Mouse (Mus musculus) liver (tissue): Measurements from ENCODE around the gene Fam219a.

ENCODE experiments used
- DNase-seq: peaks from one replicate; pipeline ENCODE4 v3.0.0-alpha.2; 2020; ENCODE audit warnings: mixed read lengths

Gene Fam219a

DNA sequence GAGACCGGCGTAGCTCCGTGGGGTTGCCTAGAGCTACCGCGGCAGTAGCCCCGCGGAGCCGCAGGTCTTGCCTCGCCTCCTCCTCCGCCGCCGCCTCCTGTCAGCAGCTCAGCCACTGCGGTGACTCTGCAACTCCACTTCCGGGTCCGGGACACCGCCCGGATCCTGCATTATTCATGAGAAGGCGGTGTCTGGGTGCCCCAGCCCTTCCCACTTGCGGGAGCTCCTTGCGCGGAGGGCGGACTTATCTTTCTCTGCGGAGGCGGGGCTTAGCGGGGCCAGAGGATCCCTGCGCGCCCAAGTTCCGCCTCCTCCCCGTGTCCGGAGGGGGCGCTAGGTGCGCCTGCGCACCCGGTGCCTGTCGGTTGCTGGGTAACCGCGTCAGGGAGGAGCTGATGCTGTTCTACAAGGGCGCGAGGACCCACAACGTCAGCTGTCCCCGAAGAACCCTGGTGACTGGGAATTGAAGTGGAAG, at the start of gene Fam219a, which contains the start of gene Dnaic1:
Gene Fam219a, minus strand, starts transcription at position 128 of the 475 bp plus-strand sequence.
Gene Dnaic1, plus strand, starts transcription at position 365 of the 475 bp plus-strand sequence.
- DNase-seq: peak; percentile 95

DNA sequence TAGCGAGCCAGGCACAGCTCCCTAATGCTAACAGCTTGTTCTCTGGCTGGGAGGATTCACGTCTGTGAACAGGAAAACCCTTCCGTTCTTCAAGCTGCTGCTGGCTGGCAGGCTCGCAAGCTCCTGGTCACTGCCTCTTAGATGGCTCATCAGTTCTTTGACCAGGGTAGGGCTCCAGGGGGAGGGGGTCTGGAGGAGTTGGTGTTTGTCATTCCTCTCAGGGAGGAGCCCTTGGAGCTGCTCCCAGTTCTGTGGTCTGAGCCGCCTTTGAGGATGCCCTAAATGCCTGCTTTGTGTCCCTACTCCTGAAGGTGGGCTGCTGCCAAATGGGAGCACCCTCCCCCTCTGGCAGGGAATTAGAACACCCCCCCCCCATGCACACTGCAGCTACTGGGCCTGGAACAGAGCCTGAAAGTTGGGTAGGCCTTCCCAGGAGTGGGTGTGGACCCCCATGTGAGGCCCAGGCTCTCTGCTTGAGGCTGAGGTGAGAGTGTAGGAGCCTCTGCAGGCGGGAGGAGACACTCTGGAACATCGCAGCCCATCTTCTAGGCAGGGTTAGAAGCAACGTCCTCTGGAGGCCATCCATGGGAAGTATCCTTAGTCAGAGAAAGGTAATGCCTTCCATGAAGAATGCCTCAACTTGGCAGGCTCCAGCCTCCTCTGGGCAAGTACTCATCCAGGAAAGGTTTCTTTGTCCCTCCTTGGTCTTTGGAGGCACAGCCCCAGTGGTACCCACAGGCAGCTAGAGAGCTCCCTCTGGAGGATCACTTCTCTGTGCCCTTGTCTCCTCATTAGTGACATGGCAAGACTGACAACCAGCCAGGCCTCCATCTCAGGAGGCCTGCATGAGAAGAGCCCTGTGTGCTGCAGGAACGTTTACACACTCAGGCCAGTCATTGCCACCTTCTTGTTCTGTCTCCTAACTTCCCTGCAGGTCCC, 46.6 kb upstream of the Fam219a start:
- DNase-seq: no peak

DNA sequence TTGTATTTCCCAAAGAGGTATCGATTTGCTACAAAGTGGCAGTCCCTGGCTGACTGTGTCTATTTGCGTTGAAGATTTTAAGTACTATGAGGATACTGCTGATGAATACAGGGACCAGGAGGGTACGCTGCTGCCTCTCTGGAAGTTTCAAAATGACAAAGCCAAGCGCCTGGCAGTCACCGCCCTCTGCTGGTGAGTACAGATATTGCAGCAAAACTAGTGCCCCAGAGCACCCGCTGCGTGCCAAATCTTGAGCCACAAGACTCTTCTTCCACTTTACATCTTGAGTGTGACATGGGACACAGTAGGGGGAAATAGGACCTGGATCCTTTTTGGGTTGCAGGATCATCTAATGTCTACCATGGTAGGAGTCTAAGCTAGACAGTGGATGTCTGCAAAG, 44.8 kb upstream of the Fam219a start:
- DNase-seq: peak; percentile 65

DNA sequence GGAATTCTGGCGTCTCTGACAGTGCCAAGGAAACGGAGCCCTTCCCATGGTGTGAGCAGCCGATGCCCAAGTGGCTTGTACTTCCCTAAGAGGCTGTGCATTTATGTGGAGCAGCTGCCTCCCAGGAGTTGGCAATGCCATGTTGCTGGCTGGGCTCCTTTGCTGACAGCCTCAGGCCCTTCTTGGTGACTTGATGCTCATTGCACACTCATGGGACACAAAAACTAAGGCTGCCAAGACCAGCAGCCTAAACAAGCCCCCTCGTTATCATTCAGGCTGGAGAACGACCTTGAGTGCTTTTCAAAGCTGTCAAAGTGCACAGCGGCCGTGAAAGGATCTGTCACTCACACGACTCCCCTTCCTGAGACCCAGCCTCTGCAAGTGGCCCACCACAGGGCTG, 42.8 kb upstream of the Fam219a start:
- DNase-seq: no peak

DNA sequence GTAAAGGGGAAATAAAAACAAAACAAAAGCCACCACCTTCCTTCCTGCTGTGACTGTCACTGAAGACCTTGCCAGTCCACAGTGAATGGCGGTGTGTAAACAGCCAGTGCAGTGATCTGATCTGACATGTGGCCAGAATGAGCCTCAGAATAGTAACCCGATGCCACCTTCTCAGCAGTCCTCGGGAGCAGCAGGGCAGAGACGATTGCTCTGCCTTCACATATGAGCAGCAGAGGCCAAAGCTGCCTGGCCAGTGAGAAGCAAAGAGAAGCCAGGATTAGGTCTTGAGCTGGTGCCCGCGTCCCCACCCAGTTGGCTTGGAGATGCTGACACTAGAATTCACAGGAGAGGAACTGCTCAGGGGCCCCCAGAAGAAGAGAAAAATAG, 41.2 kb upstream of the Fam219a start:
- DNase-seq: no peak

DNA sequence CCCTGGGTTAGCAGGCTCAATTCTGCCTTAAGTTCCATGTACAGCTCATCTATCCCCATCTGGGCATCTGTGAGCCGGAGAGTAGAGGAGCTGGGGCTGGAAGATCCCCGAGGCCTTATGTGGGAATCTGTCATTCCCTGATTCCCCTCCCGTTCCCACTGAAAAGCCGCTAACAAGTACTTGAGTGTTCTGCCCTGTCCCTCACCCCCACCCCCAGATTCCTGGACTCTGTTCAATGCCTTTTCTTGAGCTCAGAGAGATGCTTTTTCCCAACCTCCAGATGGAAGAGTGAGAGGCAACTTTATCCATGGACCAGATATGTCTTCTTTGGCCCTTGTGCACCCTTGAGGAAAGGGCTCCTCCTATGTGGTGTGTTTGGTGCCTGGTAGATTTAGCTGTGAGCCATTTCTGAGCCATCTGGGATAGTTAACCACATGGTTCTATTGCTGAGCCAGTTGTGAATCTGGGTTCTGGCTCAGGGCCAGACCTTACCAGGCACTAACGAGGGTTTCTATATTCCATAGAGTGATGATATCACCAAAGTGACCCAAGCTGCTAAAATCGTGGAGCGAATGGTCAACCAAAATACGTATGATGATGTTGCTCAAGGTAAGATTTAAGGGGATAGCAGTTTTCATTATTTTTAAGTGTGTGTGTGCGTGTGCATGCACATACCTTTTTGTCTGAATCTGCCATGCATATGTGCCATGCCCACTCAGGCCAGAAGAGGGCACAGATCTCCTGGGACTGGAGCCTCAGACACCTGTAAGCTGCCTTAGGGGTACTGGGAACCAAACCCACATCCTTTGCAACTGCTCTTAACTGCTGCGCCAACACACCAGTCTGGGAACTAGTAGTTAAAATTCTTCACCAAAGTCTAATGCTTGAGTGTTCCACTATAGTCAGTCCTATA, 40.6 kb upstream of the Fam219a start:
- no peak for DNase-seq

DNA sequence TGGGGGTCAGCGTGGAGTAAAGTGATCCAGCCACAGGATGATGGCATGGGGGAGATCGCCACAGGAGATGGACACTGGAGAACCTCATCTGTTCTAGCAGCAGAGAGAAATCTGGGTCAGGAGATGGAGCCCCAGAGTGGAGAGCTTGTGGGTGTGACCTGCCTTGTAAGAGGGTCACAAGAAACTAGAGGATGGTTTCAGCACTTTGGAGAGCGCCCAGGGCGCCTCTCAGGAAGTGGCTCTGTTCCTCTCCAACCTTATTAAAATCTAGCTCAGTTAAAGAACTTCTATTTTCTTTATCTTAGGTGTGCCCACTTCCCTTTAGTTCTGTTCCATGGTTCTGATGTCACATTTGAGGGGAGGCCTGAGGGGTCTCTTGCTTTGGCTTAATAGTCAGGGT, 37.4 kb upstream of the Fam219a start:
- peak; percentile 39 for DNase-seq

DNA sequence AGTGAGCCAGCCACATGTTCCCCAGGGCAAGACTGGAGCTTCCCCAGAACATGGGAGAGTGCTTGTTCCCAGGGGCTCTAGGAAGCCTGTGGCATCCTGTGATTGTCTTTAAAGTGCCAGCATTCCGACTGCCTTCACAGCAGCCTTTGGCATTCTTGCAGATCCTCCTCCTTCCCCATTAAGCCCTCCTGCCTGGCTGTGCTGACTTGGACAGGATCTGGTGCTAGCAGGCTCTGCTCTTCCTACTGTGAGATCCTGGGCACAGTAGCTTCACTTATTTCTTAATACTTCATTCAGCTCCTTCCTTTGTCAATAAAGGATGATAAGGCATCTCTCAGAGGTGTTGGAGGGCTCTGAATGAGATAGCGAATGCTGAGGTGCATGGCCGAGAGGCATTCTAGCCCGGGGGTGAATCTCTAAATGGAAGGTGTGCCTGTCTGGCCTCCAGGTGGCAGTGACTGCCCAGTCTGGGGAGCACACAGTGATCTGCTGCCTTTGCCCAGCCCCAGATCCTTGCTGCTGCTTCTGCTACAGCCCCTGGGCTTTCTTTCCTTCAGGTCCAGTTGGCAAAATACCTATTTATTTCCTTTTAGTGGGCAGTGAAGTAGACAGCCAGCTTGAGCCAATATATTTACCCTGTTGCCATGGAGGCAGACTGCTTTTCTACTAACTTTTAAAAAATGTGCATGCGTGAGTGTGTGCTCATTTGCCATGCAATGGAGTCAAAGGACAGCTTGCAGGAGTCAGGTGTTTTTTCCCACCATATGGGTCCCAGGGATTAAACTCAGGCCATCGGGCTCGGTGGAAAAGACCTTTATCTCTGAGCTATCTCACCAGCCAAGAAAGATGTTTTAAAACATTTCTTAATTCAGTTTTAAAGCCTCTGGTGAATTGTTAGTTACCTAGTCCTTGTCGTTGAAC, 35.4 kb upstream of the Fam219a start:
- no peak for DNase-seq

DNA sequence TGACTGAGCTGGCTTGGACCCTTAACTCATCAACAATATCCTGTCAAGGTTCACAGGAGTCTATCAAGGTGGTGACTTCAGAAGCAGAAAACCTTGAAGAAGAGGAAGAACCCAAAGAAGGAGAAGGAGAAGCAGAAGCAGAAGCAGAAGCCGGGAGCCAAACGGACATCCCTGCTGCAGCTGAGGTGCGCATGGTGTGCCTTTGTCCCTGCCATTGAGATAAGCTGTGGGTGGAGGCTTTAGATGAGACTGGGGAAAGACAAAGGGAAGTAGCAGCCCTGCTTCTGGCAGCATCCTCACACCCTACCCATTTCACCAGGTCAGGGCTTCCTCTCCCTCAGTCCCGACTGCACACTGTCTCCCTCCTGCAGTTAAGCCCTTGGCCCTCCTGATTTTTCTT, 33.5 kb upstream of the Fam219a start:
- no peak for DNase-seq

DNA sequence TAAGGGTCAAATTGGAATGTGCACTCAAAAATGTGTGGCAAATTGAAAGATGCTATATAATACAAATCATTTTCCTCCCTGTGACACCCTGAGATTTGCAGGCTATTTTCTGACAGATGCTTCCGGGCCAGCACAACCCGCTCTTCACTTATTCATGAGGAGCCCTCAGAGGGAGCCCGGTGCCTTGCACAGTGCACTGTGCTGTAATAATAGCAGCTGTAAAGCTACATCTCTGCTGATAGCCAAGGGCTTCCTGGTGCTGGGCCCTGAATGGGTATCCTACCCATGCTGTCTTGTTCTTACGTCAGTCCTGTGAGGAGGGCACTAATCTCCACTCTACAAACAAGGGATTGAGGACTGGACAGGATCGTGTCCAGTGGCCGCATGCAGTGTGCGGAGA, 14.0 kb upstream of the Fam219a start:
- DNase-seq: no peak

DNA sequence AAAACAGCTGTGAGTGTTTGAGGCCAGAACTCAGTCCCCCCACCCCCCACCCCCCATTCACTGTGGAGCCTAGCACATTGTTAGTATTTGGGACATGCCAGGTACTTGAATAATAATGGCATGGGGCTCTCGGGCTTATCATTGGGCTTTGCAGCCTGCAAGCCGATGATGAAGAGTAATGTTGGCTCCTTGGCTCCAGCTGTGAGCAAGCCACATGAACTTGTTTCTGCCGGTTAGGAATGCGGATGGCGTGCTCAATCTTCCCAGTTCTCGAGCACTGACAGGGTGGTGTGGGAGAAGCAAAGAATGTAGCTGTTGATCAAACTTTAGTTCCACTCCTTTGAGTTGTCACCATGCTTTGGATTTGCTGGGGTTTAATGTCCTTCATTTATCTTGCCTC, 6.6 kb upstream of the Fam219a start:
- no peak for DNase-seq

DNA sequence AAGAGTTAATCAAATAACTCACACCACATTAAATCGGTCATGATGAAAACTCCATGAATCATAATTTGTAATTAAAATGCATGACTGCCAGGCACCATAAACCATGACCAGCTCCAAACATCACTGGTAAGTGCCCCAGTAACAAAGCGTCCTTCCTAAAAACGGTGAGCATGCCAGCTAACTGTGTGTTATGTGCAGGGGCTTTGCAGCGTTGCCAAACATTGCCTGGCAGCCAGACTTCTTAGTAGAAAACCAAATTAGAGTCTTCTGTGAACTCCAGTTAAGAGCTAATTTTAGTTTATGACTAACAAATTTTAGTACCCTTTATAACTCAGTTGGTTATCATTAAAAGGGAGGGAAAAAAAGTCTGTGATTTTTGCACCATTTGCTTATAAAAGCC, 4.2 kb upstream of the Fam219a start:
- DNase-seq: no peak

DNA sequence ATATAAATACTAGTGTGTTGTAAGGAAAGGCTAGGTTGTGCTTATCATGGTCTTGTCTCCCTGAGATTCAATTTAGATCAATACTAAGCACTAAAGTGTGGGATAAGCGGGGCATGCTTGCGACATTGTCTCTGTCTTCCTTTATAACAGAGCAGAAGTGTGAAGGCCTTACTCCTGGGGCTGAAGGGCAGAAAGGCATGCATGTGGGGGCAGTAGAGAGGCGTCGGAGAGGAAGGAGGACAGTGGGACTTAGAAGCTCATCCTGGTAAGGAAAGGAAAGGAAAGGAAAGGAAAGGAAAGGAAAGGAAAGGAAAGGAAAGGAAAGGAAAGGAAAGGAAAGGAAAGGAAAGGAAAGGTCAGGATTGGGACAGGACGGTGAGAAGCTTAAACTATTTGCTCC, 2.2 kb upstream of the Fam219a start:
- no peak for DNase-seq

DNA sequence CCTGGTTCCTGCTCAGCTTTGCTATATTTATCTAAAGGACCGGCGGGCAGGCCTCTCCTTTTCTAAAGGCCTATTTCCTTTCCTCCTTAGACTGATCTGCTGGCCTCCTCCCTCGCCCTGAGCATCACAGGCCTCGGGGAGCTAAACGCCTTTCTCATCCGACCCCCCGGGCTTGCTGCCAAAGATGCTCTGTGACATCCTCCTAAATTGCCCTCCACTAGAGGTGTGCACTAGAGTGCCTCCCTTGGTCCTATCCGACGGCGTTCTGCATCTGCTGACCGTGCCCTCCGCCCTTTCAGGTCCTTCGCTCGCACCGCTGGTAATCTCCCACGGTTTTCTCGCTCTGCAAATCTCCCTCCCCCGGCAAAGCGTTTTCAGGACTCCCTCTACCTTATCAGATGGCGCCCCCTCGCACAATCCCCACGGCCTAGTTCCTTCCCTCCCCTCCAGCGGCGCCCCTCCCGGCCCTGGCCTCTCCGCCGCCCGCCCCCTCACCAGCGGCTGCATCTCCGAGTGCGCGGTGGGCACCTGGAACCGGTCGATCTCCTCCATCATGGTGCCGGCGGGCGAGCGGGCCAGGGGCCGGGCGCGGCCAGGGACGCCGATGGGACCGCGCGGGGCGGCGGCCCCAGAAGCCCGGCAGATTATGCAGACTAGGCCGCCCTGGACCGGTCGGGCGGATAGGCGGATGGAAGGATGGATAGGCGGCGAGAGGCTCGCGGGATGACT, 492 bp downstream of the Fam219a start:
- DNase-seq: peak; percentile 19

DNA sequence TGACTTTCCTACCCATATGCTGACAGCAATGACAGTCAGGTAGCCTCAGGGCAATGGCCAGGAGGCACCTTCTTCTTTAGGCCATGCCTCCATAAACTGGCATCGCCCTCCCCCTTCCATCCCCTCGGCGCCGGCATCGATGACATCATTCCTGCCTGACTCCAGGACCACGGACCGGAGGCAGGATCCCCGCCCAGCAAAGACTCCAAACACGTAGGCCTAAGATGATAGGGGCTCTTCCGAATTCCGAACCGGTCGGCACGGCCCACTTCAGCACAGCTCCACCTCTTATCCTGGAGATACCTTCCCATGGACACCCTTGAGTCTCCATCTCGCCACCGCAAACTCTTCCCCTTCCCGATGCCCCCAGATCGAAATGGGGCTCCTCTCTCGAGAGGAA, 1.1 kb downstream of the Fam219a start:
- DNase-seq: no peak

DNA sequence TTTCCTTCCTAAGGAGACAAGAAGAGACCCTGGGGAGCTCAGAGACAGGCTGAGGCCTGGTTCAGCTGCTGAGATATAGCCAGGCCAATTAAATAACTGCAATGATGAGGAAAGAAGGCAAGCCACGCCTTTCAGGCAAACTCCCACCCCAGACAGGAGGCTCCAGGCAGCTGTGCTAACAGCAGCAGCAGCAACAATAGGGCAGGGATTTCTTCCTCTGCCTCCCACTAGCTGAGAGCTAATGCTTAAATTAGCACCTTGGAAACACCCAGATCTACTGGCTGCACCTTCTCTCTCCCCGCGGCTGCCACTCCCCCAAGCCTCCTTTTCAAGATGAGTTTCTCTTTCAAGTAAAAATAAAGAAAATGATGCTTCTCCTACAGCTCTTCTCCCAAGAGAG, 3.2 kb downstream of the Fam219a start:
- DNase-seq: no peak

DNA sequence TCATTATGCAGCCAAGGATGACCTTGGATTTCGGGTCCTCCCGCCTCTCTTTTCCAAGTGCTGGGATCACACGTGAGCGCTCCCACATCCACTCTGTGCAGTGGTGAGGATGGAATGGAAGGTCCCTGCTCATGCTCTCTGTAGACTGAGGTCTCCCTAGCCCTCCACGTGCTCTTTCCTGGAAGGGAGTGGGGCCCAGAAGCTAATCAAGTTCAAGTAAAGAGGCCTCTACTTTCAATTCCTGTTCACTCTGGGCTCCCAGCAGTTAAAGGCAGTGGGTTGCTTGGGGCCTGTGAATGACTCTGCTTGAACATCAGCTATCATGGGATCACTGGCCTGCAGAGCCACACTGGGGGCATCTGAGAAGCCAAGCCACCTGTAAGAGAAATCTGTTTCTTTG, 6.0 kb downstream of the Fam219a start:
- no peak for DNase-seq

DNA sequence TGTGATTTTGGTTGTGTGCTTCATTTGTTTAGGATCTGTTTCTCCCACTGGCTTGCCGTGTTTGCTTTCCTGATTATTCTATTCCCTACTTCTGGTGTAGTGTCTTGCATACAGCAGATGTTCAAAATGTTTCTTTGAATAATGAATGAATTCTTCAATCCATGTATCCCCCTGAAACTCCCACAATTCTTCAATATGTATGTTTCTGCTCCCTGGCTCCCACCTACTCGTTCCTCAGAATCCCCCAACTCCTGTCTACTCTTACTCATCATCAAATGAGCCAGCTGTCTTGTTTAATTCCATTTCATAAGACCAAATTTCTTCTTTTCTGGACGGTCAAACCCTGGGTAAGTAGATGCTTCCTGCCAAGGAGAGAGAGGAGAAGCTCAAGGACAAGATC, 12.2 kb downstream of the Fam219a start:
- DNase-seq: no peak

DNA sequence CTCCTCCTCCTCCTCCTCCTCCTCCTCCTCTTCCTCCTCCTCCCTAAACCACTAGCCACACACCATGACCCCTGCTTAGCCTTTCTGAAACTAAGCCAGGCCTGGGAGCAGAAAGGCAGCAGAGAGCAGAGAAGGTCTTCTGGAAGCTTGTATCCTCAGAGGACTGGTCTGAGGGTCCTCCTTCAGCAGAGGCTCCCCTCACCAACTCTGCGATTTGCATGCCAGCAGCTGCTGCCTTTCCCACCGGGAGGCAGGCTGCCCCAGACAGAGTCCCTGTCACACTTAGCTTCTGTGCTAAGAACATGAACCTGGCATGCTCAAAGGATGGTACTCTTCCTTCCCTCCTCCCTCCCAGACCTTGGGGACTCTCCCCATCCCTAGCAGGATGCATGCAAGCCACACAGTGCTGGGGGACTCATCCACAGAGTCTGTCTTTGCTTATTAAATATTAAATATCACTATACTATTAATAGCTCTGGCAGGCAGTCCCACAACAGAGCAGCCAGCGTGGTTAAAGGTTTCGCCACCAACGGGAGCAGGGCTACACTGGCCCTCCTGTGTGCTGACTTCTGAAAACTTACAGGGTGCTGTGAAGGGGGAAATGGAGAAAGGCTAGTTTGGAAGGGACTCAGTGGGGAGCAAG, 12.9 kb downstream of the Fam219a start:
- DNase-seq: no peak

DNA sequence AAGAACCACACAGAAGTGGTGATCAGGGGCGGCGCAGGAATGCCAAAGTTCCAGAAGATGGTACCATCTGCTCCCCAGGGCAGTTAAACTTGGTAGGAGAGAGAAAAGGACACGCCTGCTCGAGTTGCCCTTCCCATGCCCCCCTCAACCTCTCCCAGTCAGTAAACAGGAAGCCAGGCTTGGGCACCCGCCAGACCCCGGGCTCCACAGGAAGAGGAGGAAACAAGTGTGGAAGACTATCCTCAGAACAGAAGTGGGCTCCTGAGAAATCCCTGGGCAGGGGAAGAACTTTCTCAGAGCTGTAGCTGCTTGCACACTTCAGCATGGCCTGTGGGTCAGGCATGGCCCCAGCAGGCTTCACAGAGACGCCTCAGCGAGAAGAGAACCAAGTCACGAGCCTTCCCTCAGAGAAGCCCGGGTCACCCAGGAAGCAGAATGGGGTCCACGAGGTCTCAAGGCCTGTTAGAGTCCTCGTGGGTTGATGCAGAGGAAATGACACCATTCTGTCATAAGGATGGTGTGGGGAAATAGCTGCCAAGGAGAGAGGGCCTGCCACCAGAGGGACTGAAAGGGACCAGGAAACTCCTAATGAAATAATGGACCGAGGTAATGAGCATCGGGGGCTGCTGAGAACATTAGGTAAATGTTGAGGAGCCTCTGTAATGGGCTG, 14.2 kb downstream of the Fam219a start:
- peak; percentile 28 for DNase-seq

DNA sequence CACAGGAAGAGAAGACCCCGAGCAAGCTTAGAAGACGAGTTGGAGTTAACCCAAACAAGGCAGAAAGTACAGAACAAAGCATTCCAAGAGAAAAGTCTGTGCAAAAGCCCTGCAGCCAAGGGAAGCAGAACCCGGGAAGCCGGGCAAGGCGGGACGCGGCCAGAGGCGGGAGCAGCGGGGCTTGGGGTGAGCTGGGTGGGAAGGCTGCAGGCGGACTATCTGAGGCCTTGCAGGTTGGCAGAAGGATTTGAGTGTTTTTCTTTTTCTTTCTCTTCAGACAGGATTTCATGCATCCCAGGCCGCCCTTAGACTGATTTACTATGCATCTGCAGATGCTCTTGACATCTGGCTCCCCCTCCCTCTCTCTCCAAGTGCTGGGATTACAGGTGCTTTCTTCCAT, 16.2 kb downstream of the Fam219a start:
- no peak for DNase-seq
